Mouse (Mus musculus): ENCODE measurements around the gene Cacna1g. TPM values are rescaled to one million over a fixed set of nuclear protein-coding genes. Genes with fewer than 3 reads are reported as not detected.
A peak's percentile ranks its signal among the peaks of the same experiment; 100 is the strongest.
"Not testable (repeated sequence)": the region's sequence is repeated elsewhere in the genome, so short reads cannot be mapped to it uniquely, and the experiment has no call there.

Cacna1g gene
- total RNA-seq, 2 experiments from 2014 or later: 1.2 to 3.0 TPM

GRCm38 (mm10) chr11:94405348-94405747 lies 68.7 kb downstream of the Cacna1g start:
- no peak overlapping the region for H3K27ac ChIP-seq
- TF ChIP-seq CTCF (IDR thresholded peaks at IDR 0.05): no peak
- intact Hi-C loops (cut with DNase I): loop anchor here (2.0 kb wide), 3 partner anchors 65 to 277 kb away; no protein-coding TSS in a partner anchor

DNA sequence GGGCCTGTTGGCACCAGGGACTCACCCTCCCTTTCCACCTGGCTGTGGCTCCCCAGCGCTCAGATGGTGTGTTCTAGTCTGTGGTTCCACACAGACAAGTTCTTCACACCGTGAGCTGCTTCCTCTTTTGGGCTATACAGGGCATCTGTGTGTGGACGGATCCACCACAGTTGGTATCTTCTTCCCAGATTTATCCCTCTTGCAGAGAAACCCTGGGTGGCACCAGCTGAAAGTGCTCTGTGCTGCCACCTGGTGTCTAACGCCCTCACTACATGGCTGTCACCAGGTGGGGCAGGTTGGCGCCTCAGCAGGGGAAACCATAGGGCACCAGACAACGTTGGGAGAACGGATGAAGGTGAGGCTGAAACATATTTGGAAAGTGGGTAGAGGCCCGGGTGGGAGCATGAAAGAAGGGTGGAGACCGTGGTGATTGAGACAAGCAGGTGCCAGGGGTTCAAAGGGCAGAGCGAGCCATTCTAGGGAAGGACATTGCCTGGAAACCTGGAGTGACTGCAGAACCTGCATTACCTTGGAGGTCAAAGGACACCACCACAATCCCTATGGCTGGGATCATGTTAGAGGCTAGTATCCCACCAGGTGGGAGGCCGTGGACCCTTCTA lies 69.2 kb downstream of the Cacna1g start:
- TF ChIP-seq CTCF (IDR thresholded peaks at IDR 0.05): peak; percentile 95; the same call in 1 of the 2 replicates
- intact Hi-C loops (cut with DNase I): loop anchor here (2.0 to 5.0 kb wide), 4 partner anchors 64 to 276 kb away; partner anchors contain the start of gene Spata20
- H3K27ac ChIP-seq: no peak overlapping the region

More at GRCm38 (mm10) chr11:94405348-94405747, 68.7 kb downstream of the Cacna1g start:
- H3K4me3 ChIP-seq: no peak overlapping the region
- no peak for DNase-seq

DNA sequence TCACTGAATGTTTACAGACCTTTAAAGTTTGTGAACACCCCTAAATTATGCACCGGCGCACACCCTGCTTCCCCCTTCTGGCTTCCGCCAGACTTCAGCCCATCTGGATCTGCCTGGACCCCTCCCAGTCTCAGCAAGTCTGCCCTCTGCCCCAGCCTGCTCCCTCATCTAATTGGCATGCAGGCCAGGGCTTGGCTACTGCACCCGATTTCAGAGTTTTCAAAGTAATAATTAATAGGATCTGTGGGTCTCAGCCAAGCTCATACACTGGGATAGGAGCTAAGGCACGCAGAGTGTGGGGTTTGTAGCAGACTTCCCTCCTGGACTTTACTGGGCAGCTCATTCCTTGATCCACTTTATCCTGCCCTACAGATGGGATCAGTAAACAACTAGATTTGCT lies 69.8 kb downstream of the Cacna1g start:
- no peak for TF ChIP-seq CTCF (IDR thresholded peaks at IDR 0.05)
- Histone ChIP-seq H3K4me3 (no peak overlapping the region), H3K27ac (no peak overlapping the region)
- DNase-seq: no peak
- intact Hi-C loops (cut with DNase I): loop anchor here (2.0 to 5.0 kb wide), 4 partner anchors 63 to 275 kb away; partner anchors contain the start of gene Spata20

More for the DNA sequence above, 69.2 kb downstream of the Cacna1g start:
- peak; percentile 84 for DNase-seq
- H3K4me3 ChIP-seq: no peak overlapping the region

DNA sequence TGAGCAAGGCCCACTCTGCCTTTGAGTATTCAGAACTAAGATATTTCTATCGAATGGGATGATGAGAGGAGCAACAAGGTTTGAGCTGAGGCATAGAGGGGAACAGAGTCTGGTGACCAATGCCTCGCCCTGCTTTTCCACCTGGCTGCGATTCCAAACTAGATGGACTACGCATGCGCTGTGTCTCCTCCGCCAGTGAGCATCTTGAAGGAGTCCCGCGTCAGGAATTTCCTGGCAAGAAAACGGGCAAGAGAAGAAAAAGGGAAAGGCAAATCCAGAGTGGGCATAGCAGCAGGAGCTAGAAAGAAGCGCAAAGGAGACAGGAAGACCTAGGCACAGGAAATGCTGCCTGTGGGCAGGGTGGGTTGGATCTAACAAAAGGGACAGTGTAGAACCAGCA lies 70.2 kb downstream of the Cacna1g start:
- no peak overlapping the region for H3K4me3 ChIP-seq
- DNase-seq: no peak
- no peak overlapping the region for H3K27ac ChIP-seq
- intact Hi-C loops (cut with DNase I): loop anchor here (2.0 to 5.0 kb wide), 4 partner anchors 63 to 275 kb away; partner anchors contain the start of gene Spata20
- TF ChIP-seq CTCF (IDR thresholded peaks at IDR 0.05): no peak

GRCm38 (mm10) chr11:94402731-94403130 lies 71.3 kb downstream of the Cacna1g start:
- TF ChIP-seq CTCF (IDR thresholded peaks at IDR 0.05): no peak
- Histone ChIP-seq H3K27ac (no peak overlapping the region), H3K4me3 (no peak overlapping the region)
- intact Hi-C loops (cut with DNase I): loop anchor here (5.0 kb wide), 1 partner anchor 85 kb away; the partner anchor contains the start of gene Spata20
- no peak for DNase-seq

GRCm38 (mm10) chr11:94402029-94402428 lies 72.0 kb downstream of the Cacna1g start:
- H3K4me3 ChIP-seq, DNase-seq, H3K27ac ChIP-seq: not testable (repeated sequence)
- intact Hi-C loops (cut with DNase I): loop anchor here (5.0 kb wide), 1 partner anchor 85 kb away; the partner anchor contains the start of gene Spata20

DNA sequence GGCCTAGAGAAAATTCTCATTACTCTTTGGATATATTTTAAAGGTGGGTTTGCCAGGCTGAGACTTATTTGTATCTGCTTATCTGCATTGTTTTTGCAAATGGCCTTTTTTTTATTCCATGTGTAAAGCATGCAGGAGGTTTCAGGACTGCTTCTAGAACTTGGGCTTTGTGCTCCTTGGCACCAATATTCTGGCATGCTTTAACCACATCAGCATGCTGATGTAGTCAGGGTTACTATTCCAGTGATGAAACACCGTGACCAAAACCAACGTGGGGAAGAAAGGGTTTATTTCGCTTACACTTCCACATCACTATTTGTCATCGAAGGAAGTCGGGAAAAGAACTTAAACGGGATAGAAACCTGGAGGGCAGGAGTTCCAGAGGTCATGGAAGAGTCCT lies 73.0 kb downstream of the Cacna1g start:
- H3K27ac ChIP-seq: no peak overlapping the region
- intact Hi-C loops (cut with DNase I): loop anchor here (5.0 kb wide), 1 partner anchor 86 kb away; the partner anchor contains the start of gene Spata20
- no peak overlapping the region for H3K4me3 ChIP-seq
- no peak for TF ChIP-seq CTCF (IDR thresholded peaks at IDR 0.05)
- no peak for DNase-seq

- Histone ChIP-seq H3K27ac (no peak overlapping the region), H3K4me3 (no peak overlapping the region)
- intact Hi-C loops (cut with DNase I): no loop called here
- no peak for TF ChIP-seq CTCF (IDR thresholded peaks at IDR 0.05)
- no peak for DNase-seq
These were observed 79.9 kb downstream of the Cacna1g start for GRCm38 (mm10) chr11:94394107-94394506.

GRCm38 (mm10) chr11:94393490-94393889 lies 80.5 kb downstream of the Cacna1g start:
- H3K27ac ChIP-seq; DNase-seq; intact Hi-C loops (cut with DNase I); H3K4me3 ChIP-seq: not testable (repeated sequence)

DNA sequence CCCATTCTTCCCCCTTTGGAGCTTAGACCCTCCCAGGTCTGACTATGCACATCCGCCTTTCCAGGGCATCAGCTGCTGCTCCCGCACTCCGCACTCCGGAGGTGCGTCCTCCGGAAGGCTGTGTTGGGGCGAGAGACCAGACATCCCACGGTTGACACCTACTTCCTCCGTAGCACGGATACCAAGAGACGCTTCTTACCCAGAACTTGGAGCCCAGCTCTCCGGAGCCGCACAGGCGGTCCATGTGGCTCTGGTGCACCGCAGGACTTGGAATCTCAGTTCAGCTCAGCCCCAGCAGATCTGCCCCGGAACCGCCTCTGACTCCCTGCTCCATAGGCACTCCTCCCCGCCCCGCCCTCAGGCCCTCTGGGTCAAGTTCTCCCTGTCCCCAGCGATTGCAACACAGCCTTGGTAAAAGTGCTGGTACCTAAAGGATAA lies 81.3 kb downstream of the Cacna1g start, which contains the start of gene Abcc3:
Gene Abcc3 (minus strand): TSS at position 326 of the 438 bp plus-strand sequence.
- peak; percentile 68 for DNase-seq
- TF ChIP-seq CTCF (IDR thresholded peaks at IDR 0.05): no peak
- Histone ChIP-seq H3K4me3 (peak within 1 kb of the TSS; percentile 64), H3K27ac (peak within 1 kb of the TSS; percentile 28; the same call in 1 of the 2 replicates)
- intact Hi-C loops (cut with DNase I): no loop called here

GRCm38 (mm10) chr11:94391661-94392060 lies 82.3 kb downstream of the Cacna1g start:
- no peak overlapping the region for H3K4me3 ChIP-seq
- no peak for TF ChIP-seq CTCF (IDR thresholded peaks at IDR 0.05)
- intact Hi-C loops (cut with DNase I): no loop called here
- no peak for DNase-seq
- H3K27ac ChIP-seq: no peak overlapping the region

- no peak for DNase-seq
- H3K27ac ChIP-seq: no peak overlapping the region
- TF ChIP-seq CTCF (IDR thresholded peaks at IDR 0.05): no peak
- intact Hi-C loops (cut with DNase I): no loop called here
- no peak overlapping the region for H3K4me3 ChIP-seq
These were observed 83.2 kb downstream of the Cacna1g start for GRCm38 (mm10) chr11:94390825-94391224.

GRCm38 (mm10) chr11:94389724-94390396 lies 84.1 kb downstream of the Cacna1g start:
- peak; percentile 35 for DNase-seq
- Histone ChIP-seq H3K27ac (no peak overlapping the region), H3K4me3 (no peak overlapping the region)
- intact Hi-C loops (cut with DNase I): no loop called here
- TF ChIP-seq CTCF (IDR thresholded peaks at IDR 0.05): no peak
